Mouse (Mus musculus) liver, postnatal 0 days (tissue): ENCODE results near the gene Sgms1.

Source experiments
- CTCF ChIP-seq: sonication (generic); IDR thresholded peaks from 2 replicates; pipeline ENCODE4 v1.5.1; 2016; ENCODE audit warnings: antibody characterized with exemption, low read depth
- EP300 ChIP-seq: IDR thresholded peaks from 2 replicates; pipeline ENCODE4 v1.6.1; 2016; ENCODE audit warnings: antibody characterized with exemption, low read depth, mild to moderate bottlenecking

GRCm38 (mm10) chr19:32164128-32164527, 225.4 kb downstream of the Sgms1 start:
- TF ChIP-seq CTCF (no peak), EP300 (no peak)
